Mouse (Mus musculus) right cerebral cortex, postnatal 25 days (tissue): ENCODE data around the gene Mroh2a.

Source experiments
- DNase-seq: peaks from one replicate; pipeline ENCODE4 v3.0.0; 2022

The Mroh2a gene

GRCm38 (mm10) chr1:88280006-88280690, 53.4 kb downstream of the Mroh2a start:
- peak; percentile 19 for DNase-seq

DNA sequence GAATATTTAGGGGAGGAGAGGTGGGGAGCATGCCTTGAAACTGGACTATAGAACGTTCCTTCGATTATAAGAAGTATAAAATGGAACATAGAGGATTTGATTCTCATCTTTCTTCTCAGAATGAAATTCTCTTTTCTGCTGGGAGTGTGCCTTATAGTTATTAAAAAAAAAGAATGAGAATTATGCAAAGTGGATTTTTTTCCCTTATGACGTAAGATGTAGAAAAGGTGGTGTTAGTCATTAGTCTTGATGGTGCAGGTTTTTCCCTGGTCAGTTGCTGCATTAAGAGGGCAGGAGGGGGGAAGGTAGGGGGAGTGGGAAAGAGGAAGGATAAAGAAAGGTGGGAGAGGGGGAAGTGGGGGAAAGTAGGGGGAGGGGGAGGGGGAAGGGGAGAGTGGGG, 55.5 kb downstream of the Mroh2a start:
- DNase-seq = no peak

- no peak for DNase-seq
These were observed 56.8 kb downstream of the Mroh2a start for GRCm38 (mm10) chr1:88283376-88284227.

DNA sequence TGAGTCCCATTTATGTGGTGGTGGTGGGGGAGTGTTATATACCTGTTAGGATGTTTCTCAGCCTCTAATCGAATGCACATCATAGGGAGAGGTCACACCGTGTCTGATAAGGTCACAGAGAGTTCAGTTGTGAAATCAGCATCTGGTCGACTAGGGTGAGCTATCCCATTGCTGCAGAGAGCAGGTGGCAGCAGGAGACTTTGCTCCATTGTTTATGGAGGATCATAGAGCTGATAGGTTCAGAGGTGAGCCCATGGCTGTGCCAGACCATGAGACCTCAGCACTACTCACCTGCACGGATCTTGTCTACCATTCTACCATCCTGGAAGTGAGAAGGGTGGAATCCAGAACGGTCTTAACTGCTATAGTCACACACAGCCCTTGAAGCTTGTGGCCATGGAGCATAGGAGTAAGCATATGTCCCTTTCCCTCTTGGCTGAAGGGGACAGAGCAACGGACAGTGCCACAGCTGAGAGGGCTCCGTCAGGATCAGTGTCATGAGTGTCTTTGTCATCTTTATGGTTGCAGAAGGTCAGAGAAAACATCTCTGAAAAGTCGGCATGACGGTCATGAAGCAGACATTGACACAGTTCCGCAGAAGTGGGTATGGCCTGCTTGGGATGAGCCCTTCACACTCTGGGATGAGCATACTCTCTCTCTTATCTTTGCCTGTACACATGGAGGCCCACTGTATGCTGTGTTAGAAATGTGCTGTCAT, 57.6 kb downstream of the Mroh2a start:
- DNase-seq = no peak

GRCm38 (mm10) chr1:88284946-88285320, 58.1 kb downstream of the Mroh2a start:
- no peak for DNase-seq

DNA sequence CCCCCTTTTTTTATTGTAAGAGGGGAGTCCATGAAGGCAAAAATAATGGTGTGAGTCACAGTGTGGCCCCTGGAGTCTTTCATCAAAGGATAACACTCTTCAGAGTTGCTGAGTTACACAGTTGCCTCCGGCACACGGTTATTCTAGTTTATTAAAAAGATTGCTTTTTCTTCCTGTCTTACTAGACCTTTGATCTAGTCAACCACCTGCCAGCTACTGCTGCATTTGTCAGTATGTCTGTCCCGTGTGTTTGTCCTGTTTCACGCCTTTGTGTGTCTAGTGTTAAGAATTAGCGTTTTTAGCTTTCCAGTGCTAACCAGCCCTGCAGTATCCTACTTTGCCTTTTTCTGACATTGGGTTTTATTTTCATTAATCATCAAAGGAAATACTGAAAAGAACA, 58.9 kb downstream of the Mroh2a start:
- DNase-seq = no peak

DNA sequence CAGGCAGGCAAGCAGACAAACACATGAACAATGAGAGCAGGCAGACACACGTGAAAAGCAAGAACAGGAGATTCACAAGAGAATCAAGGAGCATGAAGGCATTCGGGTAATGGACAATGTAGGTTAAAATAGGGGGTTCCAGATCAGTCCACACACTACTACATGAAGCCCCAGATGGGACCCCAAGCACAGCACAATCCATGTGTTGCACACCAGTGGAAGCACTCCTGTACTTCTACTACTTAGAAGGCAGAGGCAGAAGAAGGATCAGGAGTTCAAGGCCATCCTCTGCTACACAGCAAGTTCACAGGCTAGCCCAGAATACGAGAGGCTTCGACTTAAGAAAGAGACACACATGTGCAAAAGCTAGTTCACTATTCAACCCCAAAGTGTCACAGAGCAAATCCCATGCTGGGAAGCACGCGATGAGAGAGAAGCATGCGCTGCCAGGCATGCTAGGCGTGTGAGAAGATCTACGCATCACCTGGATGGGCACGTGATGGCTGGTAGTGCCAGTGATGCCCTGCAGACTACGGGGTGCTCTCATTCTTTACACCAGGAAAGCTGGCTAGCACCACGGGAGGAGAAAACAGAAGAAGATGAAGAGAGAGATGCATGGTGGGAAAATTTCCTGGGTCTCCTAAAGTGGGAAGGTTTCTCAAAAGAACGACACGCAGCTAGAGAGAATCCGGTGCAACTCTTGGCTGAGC, 59.5 kb downstream of the Mroh2a start:
- DNase-seq = no peak

- DNase-seq = no peak
These were observed 60.3 kb downstream of the Mroh2a start for GRCm38 (mm10) chr1:88286887-88287696.

DNA sequence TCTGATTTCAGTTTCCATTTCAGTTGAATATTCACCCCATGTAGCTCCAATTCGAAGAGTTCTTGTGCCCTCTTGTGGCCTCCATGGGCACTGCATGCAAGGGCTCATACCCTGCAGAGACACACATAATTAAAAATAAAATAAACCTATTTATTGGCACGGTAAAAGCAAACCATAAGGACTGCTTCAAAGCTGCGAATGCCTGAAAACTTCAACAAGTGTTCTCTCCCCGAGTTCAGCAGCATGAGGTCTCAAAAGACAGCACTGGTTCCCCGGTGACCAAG, 60.9 kb downstream of the Mroh2a start:
- no peak for DNase-seq

GRCm38 (mm10) chr1:88288056-88288788, 61.4 kb downstream of the Mroh2a start:
- no peak for DNase-seq

DNA sequence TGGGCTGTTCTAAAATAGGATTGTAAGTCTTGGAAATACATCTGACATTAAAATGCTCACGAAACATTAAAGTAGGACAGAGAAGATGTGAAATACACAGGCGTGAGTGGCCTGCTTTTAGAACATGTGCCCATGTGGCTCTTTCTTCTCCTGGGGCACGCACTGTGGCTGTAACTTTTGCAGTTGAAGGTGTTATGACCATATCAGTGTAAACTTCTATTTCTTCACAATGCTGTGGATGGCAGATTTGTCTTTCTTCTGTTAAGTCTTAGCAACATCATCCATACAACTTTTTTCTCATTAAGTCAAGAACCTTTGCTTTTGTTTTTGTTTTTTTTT, 62.0 kb downstream of the Mroh2a start:
- no peak for DNase-seq

- no peak for DNase-seq
These were observed 62.4 kb downstream of the Mroh2a start for GRCm38 (mm10) chr1:88289152-88289551.

DNA sequence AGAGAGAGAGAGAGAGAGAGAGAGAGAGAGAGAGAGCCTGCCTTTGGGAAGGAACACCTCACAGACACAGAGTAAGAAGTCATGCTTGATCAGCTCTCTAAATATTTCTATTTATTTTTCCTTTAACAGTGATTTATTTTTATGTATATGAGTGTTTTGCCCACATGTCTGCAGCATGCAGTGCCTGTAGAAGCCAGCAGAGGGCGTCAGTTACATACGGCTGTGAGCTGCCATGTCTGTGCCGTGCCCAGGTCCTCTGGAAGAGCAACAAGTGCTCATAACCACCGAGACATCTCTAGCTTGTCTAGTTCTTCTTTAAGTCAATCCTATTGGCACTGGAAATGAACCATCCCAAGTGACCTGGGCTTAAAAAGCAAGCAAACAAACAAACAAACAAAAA, 63.1 kb downstream of the Mroh2a start:
- no peak for DNase-seq

DNA sequence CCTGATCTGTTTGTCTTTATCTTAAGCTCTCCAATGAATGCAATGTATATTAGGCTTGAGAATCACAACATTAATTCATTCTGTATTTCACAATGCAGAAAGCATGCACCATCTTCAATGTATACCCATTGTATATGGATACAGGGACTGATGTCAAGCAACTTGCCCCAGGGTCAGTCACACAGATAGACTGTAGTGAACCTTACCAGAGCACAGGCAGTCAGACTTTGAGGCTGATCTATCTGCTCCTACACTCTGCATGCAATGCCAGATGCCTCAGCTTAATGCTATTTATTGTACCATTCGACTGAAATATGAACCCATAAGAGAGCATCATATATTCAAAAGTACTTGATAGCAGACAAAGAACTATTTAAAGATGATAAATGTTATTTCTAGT, 63.7 kb downstream of the Mroh2a start:
- DNase-seq = no peak

GRCm38 (mm10) chr1:88291409-88292005, 64.7 kb downstream of the Mroh2a start:
- no peak for DNase-seq

GRCm38 (mm10) chr1:88292057-88292456, 65.3 kb downstream of the Mroh2a start:
- DNase-seq = no peak

GRCm38 (mm10) chr1:88294650-88295049, 67.9 kb downstream of the Mroh2a start:
- no peak for DNase-seq

DNA sequence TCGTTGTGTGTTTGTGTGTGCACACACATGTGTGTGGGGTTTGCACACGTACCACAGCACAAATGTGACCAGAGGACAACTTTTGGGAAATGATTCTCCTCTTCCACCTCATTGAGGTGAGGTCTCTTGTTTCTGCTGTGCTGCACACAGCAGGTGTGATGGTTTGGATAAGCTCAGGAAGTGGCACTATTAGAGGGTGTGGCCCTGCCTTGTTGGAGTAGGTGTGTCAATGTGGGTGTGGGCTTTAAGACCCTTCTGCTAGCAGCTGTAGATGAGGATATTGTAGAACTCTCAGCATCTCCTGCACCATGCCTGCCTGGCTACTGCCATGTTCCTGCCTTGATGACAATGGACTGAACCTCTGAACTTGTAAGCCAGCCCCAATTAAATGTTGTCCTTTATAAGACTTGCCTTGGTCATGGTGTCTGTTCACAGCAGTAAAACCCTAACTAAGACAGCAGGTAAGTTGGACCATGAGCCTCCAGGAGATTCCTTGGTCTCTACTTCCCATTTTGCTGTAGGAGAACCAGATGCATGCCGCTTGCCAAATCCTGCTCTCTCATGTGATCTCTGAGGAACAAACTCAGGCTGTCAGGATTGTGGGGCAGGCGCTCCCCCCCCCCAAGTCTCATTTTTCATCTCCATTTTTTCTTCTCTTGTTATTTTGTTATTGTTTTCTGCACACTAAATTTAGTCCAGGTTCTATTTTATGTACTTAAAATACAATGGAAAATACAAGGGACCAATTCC, 69.6 kb downstream of the Mroh2a start:
- DNase-seq = no peak

- DNase-seq = no peak
These were observed 70.9 kb downstream of the Mroh2a start for GRCm38 (mm10) chr1:88297480-88298258.
